Mouse (Mus musculus) thymus, postnatal 25 days (tissue): ENCODE measurements at regions not wholly inside any gene's neighbourhood (a gene's known extent, or its start where the extent isn't known, plus 50 kb on each side); places are given as distances from the start of the nearest gene placed in this dataset.

ENCODE experiments used
- DNase-seq: peaks from one replicate; pipeline ENCODE4 v3.0.0; 2022

DNA sequence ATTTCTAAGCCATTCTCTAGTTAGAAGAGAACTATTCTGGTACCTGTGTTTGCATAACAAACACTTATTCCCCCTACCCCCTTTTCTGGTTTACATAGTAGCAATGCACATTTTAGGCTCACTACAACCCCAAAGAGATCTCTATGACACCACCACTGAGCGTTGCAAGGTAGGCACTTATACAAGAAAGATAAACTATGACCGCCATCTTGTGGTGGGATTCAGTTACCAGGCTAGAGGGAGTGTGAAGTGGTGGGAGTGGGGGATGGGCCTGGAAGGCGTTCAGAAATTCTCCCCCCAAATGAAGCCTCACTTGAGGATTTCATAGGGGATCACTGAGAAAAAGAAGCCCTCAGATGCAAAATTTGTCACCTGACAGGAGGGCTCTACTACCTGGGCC is 64.4 kb upstream of the Fst start:
- peak; percentile 33 for DNase-seq

DNA sequence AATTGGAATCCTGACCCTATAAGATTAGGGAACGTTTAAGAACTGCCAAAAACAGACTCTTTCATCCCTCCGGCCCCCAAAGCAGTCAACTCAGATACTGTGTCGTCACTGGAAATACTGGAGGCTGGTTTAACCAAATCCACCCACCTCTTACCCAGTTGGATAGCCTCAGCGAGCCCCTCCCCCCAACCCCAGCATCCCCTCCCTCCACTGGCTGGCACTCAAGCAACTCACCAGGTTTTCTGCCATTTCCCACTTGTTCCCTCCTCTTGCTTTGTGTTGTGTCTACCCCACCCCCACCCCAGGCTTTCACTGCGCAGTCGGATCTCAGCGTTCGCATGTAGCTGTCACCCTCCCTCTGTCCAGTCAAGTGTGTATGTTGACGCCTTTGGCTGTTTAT is 68.1 kb upstream of the Fst start:
- DNase-seq, result no peak

DNA sequence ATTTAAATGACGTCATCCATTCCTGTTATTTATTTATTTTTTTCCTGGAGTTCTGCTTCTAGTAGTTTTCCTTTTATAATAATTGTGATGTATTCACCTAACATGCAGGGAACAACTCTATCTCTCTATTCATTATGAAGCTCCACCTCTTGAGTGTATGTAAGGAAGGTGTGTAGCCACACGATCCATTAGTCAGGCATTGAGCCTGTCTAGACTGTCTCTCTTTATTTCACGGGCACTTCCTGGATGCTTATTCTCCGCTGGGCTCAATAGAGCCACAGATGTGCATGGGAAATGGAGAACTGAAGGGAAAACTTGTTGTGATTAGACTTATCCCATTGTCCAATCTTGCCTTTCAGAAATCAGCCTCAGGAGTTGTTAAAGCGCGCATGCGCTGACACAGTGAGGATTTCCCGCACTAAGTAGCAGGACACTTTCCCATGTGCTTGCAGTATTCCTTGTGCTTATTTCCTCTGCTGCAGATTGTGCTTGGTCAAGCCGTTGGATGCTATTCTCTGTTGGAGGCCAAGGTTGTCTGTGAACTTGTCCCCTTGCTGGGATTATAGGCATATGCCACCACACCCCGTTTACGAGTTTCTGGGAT is 71.5 kb upstream of the Fst start:
- no peak for DNase-seq

DNA sequence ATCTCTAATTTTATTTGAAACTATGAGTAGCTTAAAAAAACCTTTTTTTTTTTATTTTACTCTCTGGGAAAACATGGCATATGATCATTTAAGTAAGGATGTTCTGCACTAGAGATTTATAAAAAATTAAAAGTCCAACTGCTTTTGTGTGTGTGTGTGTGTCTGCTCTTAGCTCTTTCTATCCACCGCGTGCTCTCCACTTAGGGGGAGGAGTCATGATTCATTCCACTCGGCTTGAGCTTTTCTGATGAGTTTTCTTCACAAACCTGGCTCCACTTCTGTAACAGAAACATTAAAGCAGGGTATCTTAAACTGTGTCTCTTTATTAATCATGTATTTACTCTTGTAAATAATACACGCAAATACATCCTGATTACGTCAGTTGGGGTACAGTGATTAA is 73.0 kb upstream of the Fst start:
- no peak for DNase-seq

DNA sequence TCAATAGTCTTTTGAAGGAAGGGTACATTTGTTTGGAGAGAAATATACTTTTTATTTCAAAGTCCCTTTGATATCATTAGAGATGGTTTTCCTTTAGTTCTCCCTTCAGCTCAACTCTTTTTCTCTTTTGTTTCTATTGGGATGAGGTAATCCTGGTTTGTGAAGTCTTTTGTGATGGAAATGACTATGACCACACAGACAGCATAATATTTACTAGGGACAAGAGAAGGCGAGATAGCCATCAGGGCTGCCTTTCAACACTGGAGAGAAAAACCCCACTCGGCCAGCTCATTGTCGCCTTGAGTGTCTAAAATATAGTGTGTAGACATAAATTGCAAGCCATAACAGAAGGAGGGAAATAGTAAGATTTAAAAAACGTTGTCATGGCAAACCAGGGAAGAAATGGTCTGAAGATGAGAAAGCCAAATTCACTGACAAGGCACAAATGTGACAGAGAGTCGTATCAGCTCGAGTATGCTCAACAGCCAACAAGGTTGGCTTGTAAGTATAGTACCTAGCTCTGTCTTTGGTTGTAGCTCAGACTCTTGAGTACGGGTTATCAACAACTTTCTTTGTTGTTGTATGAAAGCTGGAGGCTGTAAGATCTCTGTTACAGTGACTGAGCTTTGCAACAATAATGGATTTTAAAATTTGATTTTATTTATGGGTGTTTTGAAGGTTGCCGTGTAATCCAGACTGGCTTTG is 73.8 kb upstream of the Fst start:
- no peak for DNase-seq

DNA sequence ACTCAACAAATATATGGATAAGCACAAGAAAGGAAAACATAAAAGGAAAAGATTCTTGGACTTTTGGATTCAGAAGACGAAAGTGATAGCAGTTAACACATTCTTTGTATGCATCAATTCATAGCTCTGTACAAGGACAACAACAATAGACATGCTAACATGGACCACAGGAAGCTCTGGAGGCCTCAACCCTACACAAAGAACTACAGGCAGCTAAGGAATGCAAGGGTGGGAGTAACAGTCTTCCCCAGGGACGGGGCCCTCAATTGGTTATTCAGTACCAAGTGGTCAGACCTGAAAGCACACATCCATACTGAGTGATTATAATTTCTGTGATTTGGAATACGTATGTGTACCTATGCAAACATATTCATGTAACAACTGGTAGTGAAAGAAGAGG is 75.8 kb upstream of the Fst start:
- no peak for DNase-seq

DNA sequence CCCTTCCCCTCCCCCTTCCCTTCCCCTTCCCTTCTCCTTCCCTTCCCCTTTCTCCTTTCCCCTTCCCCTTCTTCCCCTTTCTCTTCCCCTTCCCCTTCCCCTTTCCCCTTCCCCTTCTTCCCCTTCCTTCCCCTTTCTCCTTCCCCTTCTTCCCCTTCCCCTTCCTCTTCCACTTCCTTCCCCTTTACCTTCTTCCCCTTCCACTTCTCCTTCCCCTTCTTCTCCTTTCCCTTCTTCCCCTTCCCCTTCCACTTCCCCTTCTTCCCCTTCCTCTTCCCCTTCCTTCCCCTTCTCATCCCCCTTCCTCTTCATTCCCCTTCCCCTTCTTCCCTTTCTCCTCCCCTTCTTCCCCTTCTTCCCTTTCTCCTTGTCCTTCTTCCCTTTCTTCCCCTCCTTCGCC is 77.0 kb upstream of the Fst start:
- no peak for DNase-seq

DNA sequence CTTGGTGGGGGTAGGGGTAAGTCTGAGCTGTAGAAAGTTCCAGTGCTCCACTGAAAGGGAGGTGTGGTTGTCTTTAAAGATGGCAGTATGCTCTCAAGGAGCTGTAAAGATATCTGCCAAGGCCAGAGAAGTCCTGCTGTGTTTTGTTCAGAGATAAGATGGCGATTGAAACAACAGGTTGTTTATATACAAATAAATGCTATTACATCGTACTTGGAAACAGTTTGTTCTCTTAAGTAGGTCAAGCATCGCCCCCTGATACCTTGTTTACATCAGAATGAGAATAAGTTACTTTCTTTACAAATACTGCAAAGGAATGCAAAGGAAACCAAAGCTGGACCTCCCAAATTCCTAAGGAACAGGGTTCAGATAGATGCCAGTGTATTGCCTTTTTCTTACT is 113.0 kb upstream of the Fst start:
- no peak for DNase-seq

DNA sequence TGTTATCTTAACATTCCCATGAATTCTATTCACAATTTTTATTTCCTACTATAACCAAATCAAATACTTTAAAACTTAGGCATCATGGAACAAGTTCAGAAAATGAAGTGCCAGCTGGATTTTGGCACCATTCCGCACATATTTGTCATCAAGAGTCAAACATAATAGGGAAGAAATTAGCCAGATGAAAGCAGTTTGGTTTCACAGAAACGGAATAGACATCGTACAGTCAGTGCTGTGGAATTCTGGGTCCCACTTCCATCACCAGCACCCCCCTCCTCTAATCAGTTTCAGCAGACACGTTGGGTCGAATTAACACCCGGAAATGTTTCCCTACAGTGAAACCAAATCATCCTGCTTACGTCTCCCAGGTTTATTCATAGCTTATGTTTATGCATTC is 125.8 kb upstream of the Fst start:
- no peak for DNase-seq

DNA sequence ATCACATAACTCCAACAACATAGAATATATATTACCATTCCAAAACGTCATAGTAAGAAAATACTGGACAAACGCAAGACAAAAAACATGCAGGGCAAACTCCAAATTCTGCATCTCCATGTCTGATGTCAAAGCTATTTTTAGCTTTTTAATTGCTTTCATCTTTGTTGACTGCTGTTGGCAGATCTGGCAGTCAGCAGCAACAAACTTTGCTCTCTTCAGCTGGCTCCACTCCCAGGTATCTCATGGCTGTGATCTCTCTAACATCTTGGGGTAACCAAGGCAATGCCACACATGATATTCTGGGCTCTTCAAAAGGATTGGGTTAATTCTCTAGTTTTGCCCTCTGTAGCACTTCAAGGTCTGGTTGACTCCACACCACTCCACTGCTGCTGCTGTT is 128.9 kb upstream of the Fst start:
- DNase-seq, result no peak

DNA sequence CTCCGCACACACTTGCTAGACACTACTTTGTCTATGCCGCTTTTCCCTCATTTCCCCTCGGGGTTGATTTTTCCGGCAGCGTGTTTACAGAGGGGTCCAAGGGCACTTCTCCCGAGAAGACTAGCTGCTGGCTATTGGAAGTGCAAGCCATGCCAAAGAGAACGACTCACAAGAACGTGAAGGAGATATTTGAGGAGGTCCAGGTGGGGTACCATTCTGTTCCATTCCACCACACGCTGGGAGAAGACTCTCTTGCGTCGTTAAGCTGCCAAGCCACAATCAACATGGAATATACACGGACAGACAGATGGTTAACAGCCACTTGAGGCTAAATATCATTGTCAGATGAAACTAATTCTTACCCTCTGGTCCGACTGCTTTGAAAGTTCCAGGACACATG is 144.6 kb upstream of the Fst start:
- no peak for DNase-seq

DNA sequence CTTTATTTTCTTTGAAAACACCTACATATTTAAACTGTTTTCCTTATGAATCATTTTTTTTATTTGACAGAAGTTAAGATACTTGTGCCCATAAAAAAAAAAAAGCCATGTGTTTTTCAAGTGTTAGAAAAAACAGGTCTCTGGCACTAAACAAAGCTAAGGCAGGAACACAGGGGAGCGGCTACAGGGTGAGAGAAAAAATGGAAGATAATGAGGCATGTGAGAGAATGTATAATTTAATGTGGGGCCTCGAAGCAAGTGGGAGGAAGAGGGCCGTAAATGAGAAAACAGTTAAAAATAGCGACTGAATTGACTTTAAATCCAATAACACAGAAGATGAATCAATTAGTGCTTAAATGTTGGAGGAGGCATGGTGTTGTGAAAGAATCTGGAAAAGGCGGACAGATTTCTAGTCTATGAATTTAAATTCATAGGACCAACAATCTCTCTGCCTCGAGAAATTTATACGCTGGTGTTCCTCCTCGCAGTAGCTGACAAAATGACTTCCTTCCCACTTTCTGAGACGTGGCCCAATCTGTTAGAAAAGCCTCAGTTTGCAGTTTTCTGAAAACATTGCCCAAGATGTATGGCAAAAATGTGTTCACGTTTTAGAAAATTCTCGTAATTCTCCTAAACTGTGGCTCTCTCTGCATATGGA is 145.4 kb upstream of the Fst start:
- DNase-seq, result no peak

DNA sequence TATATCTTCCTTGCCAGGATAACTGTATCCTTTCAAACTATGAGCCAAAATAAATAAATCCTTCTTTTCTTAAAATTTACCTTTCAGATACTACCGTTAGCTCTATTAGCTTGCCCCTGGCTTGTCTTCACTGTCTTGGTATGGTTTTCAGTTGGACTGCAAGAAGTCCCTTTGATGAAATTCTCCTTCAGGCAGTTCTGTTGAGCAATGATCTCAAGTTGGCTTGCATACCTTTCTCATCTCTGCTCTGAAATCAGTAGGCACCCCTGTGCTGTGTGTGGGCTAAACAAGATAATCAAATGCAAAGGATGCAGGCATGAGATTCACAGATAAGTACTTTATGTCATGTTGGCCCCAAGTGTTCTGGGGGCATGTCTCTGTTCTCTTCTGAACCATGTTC is 155.2 kb upstream of the Fst start:
- DNase-seq, result no peak

DNA sequence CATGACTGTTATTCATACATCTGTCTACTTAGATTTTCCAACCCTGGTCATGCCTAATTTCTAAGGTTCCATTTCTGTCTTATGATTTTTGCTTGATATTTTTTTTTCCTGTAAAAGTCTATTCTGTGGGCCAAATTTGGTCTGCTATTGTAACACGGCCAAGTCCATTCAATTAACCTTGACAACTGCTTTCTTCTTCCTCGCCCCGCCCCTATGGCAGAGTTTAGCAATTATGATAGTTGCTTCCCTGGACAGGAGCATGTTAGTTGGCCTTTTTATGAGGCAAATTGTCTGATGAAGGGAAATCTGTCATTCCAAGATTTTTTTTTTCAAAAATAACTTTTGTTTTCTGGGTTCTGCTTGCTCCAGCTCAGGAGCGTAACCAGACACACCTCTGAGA is 160.7 kb upstream of the Fst start:
- no peak for DNase-seq

DNA sequence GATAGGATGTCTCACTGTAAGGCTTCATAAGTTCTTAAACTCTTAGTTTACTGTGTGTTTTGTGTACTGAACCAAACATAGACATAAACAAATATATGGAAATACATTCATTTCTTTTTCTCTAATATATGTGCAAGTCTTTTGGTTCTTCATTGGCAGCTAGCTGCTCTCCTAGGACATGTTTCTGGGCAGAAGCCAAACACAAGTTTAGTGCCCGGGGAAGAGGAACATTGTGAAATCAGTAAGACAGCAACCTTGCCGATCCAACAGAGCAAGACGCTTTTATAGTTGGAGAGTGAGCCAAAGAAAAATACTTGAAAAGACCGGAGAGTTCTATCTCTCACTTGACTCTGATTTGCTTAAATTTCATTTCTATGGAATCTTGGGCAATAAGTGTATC is 178.0 kb upstream of the Fst start:
- no peak for DNase-seq

DNA sequence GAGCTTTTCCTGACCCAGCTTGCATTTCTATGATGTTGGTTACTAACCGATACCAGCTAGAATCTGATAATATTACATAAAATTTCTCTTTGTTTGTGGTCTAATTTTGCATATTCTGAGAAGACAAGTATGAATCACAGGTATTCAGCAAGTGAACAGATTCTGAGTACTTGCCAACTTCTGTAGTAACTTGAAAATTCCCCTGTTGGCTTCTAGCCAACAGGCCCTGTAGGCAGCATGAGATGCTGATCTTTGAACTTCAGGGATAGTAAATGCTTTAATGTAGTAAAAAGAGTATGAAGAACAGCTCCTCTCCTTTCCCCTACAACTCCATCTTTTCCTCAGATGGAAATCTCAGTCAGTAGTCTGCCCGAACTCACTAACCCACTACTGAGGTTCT is 178.5 kb upstream of the Mocs2 start:
- no peak for DNase-seq

DNA sequence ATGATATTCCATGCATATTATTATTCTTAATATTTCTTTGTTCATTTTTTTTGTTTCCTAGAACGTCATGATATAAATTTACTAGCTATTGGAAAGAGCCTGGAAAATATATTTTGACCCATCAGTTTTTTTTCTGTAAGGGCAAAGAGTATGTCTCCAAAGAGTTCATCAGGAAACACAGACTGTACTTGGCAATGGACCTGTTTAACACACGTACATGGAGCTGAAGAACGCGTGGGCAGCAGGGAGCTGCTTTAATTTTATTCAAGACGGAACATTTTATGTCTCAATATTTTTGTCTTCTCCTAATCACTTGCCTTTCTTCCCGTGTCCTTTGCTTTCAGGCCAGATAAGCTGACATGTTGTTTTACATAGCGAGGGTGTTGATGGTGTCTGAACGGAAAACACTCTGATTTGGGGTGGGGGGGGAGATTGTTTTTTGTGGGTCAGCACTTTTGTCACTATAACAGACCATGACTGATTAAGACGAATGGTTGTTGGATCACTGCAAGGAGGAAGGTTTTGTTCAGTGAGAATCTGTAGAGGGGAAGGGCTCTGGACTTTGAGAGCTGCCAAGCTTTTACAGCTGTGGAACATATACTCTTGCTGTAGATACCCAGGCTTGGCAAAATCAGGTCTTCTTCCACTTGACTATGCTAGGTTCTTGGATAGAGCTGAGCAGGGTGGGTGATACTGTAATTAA is 176.2 kb upstream of the Mocs2 start:
- no peak for DNase-seq

DNA sequence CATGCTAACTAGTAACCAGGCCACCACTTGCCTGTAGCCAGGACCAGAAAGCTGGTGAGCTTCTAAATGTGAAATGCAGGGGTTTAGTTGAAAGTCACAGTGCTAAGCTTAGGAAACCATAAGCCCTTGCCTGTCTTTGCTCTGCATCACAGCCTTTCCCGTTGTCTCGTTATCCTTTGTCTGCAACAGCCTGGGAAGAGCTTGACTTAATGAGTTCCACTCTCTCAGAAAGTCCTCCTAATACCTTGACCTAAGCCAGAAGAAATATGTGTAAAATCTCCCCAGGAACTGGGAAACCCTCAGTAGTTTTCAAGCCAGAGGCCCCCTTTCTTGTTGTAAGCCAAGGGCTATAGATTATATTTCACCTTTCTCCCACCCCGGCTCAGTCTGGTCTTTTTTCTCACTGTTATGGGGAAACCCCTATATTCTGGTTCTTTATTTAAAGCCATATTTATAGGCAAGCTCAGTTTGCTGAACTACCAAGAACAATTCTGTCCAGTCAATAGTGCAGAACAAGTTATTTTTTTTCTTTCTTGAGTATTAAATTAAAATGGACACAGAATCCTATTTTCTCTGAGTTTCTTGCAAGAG is 175.0 kb upstream of the Mocs2 start:
- DNase-seq, result no peak

DNA sequence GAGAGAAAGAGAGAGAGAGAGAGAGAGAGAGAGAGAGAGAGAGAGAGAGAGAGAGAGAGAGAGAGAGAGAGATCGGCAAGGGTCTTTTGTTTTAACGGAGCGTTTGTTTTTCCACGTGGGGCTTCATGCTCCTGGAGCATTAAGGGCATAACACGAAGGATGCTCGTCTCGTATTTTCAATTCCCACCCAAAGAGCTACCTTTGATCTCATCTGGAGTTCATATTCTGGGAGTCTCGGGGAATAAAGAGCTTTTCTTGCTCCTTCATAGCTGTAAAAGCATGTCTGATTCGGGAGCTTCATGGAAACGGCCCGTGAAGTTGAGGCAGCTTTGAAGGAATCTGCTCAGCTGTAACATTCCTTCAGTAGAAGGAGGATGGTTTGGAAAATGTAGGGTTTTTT is 174.5 kb upstream of the Mocs2 start:
- DNase-seq, result no peak

DNA sequence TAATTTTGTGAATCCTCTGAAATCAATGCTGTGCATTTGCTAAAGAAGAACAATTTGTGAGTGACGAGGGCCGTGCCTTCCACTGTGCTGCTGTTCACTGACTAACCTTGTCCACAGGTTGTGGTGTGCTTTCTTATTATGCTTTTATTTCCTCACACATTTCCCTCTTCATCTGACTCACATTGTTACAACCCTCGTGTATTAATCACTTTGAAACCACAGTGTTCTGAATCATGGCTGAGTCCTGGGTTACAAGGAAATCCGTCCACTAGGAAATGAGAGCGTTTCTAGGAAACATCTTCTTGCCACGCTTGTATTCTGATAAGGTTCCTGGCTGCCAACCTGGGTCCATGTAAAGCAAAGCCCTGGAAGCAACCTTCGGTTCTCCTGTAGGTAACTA is 163.8 kb upstream of the Mocs2 start:
- DNase-seq, result no peak

DNA sequence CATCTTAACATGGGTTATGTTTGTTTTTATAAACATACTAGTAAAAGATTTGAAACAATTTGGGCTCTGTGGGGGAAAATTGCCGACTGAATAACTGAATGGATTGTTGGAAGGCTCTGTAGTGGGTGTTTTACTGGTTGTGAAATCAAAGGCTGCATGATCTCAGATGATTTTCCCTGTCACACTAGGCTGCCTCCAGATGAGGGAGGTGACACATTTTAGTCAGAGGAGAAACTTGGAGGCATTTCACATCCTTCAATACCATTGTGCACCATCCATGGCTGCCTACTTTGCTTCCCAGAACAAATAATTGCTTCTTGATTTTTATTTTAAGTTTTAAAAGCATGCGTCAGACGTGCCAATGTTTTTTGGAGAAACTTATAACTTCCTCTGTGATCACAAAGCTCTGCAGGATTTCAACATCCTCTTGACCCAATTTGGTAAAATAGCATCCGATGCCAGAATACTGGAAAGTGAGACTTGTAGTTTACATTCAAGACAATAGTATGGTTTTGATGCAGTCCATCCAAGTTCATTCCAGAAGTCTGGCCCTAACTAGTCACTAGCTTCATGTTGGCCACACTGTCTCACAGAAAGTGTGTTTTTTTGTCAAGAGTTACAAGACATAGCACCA is 163.0 kb upstream of the Mocs2 start:
- DNase-seq, result no peak

DNA sequence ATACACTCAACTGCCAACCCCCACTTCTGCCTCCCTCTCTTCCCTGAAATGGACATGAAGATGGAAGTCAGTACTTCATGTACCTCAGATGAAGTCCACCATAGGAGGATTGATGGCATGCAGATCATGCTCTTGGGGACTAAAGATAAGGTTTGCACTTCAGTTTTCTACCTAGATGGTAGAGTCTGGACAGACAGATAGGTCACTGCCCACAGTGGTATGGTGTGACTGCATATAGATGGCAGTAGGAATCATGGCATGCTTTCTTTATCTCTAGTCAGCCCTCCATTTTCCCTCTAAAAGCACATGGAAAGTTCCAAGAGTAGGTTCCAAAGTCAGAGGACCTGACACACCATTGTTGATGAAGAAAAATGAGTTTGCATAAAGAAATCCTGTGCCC is 145.6 kb upstream of the Mocs2 start:
- no peak for DNase-seq

DNA sequence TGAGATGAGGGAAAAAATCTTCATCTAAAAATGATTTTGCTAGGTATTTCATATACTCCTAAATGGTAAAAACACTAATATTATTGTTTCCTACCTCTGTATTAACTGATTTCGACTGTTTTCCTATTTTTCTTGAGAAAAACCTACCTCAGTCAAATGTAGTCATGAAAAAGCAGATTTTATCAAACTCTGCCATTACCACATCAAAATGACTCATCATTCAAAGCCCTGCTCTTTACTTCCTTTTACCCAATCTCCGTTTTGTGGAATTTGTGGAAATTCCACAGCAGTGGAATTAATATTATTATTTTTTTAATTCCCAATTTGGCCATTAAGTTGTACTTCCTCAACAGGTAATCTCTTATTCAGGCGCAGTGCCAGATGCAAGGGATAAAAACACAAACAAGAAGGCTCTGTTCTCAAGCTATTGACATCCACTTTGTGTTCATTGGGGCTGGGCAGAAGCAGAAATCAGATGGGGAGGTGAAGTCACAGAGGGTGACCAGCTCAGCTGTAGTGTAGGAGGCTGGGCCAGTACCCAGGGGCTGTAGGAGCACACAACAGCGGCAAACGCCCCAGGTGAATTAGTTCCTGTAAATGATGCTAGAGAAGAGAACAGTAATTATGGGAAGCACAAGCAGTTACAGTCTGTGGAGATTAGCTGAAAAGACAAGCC is 138.2 kb upstream of the Mocs2 start:
- no peak for DNase-seq
